Mouse (Mus musculus) large intestine, adult 2 months (tissue): ENCODE data around the gene Slc22a23. TPM values are rescaled to one million over a fixed set of nuclear protein-coding genes. Genes with fewer than 3 reads are reported as not detected.
"Not testable (repeated sequence)": the region's sequence is repeated elsewhere in the genome, so short reads cannot be mapped to it uniquely, and the experiment has no call there.

ENCODE experiments used
- DNase-seq: peaks from one replicate; pipeline ENCODE4 v3.0.0-alpha.2; 2012; ENCODE audit warnings: low read depth, low spot score
- WGBS: fragments of 180-500 bp; shearing (Covaris S2); methylation state at CpG from one replicate; pipeline ENCODE4 v1.1.7; 2018; 5-methylcytosine and 5-hydroxymethylcytosine counted together
- polyA plus RNA-seq: library from polyadenylated mRNA; depleted of rRNA; stranded (reverse); fragments of >200 nt; gene quantifications from 2 replicates; pipeline ENCODE4 v1.2.3, GENCODE M21; 2012; rRNA removed

Slc22a23 gene
- polyA plus RNA-seq, result 19.5 and 41.2 TPM in 2 replicates

DNA sequence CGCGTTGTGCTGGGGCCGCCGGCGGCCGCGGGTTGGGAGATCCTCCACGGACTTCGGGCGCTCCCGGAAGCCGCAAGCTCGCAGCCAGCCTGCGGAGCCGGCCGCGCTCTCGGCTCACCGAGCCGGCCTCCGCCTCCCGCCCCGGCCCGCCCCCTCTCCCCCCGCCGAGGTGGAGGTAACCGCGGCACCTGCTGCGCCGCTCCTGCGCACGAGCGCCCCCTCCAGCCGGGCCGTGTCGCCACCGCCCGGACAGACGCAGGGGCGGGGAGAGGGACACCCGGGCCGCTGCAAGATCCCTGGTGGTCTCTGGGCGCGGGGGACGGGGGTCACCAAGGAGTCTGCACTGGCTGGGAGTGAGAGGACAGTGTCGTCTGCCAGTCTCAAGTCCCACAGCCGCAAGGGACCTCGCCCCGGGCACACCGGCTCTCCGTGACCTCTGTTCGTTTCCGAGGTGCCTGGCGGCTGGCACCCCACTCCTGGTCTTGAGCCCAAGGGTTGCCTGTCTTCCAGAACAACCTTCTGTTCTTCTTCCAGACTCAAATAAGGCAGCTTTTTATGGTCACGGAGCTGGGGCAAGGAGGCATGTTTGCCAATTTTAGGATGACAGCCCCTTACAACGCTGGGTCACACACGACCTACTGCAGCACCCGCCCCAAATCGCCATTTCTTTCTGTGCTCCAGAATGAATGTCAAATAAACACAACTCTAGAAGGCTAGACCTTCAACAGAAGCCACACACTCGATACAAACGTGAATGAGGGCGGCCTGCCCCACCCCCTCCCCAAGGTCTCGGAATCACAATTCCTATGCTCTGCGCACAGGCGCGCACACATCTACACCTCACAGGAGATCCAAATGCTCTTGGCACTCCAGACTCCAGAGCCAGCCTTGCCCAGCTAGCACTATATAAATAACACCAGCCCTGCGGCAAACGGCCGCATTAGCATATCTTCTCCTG is at the start of gene Slc22a23:
Slc22a23 (minus strand) TSS at position 55 of the 958 bp plus-strand sequence.
- WGBS, result 5% methylated on average over 69 of the region's 69 CpGs
- no peak for DNase-seq

DNA sequence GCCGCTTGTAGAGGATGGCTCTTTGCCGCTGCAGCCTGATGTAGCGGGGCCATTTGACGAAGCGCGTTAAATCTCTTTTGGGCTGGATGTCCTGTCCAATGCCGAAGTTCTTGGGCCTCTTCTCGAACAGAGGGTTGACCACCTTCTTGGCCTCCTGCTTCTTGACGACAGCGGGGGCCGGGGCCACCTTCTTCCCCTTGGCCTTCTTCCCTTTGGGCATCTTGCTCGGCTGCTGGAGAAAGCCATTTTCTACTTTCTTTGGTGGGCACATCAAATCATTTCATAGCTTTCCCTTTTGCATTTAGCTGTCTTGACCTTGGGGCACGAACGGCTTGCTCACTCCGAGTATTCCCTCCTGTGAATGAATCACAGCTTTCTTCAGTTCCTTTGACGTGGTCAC is 49.3 kb upstream of the Slc22a23 start:
- WGBS, result 87% methylated on average over 16 of the region's 16 CpGs
- not testable (repeated sequence) for DNase-seq

DNA sequence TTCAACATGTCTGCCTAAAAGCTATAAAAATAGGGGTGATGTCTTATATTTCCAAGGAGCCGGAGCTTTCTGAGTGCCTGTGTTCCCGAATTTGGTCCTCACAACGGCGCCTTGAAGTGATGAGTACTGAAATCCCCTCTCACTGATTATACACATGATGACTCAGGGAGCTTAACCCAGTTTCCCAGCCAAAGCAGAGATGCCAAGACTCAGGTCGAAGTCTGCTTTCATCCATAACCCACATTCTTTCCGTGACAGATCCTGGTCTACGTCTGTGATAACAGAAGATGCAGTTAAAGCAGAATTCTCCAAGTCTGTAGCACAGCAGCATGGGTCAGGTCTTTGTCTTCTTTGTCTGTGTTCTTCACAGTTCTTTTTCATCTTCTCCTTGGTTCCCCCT is 47.4 kb upstream of the Slc22a23 start:
- 63% methylated on average over 7 of the region's 7 CpGs for WGBS
- DNase-seq, result no peak

DNA sequence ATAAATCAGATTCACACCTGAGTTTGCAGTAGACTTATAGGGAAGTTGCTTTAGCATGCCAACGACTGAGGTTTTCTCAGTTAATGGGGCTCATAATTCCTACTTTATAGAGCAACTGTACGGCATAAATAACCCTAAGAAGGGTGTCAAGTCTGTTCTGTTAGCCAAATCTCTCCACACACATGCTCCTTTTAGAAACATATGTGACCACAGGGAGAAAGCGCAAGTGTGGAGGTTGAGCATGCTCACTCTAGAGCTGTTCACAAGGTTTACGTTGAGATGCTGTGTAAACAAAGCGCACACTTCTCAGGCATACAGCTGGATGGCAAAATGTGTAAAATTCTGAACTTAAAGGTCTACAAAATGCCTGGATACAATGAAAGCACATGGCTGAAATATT is 43.2 kb upstream of the Slc22a23 start:
- DNase-seq, result no peak
- 64% methylated on average over 5 of the region's 5 CpGs for WGBS

DNA sequence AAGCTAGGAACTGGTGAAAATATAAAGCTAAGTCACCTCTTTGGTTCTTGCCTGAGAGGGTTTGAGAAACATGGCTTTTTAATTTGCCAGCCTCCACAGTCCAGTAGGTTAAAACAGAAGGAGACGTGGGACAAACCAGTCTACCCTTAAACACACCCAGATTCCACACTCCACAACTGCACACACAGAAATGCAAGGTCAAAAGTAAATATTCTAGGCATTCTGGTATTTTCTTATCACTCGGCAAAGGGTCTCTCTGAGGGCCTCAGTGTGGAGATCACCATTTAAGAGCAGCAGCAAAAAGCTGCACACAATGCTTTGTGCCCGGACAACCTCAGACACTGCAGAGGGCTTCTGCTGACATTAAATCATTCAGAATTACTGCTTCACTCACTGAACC is 38.4 kb upstream of the Slc22a23 start:
- WGBS, result 76% methylated on average over 3 of the region's 3 CpGs

DNA sequence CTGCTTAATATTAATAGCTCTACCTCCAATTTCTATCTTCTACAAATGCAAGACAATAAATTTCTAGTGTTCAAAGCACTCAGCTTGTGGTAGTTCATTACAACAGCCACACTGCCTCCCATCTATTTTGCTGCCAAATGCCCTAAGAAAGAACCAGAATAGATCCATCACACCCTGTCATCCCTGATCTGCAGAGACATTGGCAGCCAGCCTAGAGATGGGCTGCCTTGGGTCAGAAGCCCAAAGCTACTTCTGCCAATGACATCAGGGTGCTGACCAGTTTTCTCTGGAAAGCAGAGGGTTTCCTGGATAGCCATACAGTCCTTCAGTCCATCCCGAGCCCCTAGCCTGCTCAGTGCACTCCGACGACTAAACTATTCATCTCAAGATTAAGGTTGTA is 33.9 kb upstream of the Slc22a23 start:
- WGBS, result 87% methylated on average over 3 of the region's 3 CpGs
- no peak for DNase-seq

More for the DNA sequence above, 38.4 kb upstream of the Slc22a23 start:
- DNase-seq, result no peak

DNA sequence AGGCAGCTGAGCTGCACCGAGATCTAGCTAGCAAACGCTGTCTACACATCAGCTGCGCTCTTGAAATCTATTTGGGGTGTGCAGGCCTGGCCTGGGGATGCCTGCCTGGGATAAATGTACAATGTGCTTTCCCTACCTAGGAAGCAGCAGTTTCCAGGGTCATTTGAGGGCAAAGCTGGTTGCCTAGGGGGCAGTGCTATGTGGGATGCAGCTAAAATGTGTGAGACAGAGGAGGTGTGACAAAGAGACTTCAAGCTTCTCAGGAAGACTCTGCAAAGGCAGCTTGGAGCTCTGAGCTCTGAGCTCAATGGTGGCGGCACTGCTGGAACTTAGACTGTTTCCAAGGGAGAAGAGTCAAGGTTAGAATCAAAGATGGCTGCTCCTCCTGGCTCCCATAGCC is 30.2 kb upstream of the Slc22a23 start:
- 85% methylated on average over 4 of the region's 4 CpGs for WGBS
- no peak for DNase-seq

DNA sequence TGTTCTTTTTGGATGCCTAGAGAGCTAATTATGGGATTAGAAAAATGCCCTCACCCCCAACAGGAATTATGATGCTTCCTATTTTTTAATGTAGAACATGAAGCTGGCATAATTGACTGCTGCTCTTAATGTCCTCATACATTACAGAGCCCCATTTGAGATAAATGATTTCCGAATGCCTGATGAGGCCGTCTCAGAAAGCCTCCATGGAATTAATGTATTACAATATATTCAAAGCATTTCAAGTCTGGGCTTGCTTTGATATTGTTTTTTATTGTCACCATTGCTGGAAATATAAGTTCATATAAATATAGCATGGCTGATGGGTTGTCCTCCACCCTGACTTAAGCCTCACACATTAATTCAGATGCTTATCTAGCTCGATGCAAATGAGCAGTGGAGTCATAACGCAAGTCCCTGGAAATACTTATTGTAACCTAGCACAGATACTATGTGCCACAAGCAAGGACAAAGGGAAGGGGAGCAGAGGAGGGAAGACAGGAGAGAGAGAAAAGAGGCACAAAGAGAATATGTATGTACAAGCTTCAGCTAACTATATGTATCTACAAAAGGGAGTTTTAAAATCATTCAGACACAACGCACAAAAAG is 28.0 kb upstream of the Slc22a23 start:
- WGBS, result 93% methylated on average over 5 of the region's 5 CpGs
- no peak for DNase-seq

DNA sequence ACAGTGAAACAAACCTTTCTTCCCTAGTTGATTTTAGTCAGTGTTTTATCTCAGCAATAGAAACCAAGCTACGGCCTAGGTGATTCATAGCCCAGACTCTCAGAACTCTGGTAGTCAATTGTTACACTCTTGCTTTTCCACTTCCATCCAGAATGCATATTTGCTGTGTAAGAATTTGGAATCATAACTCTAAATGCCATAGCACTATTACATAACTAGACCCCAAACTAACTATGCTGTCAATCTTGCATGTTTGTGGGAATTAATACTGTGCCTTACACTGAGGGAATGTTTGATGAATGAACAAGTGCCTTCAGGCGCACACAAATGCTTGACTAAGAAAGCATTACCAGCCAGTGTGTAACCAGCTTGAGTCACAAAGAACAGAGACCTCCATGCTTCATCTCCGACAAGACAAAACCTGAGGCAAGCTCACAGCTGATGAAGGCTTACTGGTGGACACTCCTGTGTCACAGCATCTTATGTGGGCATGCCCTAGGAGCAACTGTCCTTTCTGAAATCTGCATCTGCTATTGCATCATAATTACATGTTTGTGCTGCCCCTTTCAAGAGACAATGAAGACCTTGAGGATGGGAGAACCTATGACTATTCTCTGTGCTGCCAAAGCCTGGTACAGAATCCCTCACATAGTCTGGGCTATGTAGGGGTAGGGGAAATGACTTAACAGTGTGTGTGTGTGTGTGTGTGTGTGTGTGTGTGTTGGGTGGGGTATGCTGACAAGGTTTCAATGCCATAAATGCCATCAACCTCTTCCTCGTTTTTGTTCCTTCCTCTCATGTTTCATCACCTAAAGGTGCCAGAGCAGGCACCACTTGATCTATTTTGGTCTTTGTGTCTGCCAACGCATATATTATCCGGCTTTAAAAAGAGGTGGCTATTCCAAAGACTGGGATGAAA is 27.2 kb upstream of the Slc22a23 start:
- 77% methylated on average over 6 of the region's 6 CpGs for WGBS
- no peak for DNase-seq

DNA sequence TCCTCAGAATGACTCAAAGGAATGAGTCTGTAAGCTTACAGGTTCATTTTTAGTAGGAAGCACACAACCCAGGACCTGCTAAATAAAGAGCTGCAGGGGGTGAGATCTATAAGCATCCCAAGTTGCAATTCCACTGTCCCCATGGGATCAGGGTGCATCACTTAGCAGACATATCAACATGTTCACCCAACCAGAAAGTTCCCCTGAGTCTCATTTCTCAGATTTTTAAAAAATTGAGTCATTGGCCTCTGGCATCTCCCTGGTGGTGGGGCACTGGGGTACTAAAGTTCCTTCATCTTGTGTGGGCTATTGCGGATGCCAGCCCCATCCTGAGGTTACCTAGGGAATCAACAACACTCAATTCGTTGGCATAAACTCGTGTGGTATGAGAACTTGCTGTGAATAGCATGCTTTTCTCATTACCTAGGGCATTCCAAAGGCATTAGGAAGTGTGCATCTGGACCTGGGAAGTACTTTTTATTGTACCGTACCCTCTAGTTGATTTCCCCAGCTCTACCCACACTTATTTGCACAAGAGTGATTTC is 25.4 kb upstream of the Slc22a23 start:
- no peak for DNase-seq
- WGBS, result 75% methylated on average over 4 of the region's 4 CpGs

DNA sequence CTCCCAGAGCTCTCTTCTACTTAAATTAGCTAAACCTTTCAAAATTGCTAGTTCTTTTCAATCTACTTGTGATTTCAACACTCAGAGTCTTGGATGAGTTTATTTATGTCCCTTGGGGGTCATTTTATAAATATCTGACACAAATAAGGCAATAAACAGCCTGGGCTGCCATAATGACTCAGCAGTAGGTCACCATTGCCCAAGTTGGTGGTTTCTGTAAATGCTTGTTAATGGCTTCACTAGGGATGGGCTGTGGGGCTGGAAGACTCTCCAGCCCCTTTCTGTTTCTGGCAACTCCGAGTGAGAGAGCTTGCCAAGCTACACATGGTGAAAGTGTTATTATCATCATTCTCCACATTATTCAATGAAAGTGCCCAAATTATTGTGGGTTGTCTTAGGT is 20.2 kb upstream of the Slc22a23 start:
- 67% methylated on average over 1 of the region's 1 CpGs for WGBS
- DNase-seq, result no peak

DNA sequence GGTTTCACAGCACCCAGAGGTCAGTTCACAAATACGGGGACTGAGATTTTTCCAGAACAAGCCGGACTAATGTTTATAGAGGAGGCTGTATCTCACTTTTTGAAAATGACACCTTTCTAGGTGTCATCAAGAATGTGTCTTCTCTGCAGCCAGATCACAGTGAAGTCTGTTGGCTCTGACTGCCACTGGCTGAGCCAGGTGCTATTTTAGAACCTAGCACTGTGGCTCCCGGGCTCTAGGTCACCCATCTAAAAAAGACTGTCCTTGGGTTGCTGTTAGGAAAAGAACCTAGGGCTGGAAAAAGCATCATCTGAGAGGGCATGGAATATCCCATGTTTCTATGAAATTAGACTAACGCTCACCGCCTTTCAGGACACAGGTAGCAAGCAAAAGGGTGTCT is 10.7 kb upstream of the Slc22a23 start:
- WGBS, result 91% methylated on average over 5 of the region's 5 CpGs
- no peak for DNase-seq

DNA sequence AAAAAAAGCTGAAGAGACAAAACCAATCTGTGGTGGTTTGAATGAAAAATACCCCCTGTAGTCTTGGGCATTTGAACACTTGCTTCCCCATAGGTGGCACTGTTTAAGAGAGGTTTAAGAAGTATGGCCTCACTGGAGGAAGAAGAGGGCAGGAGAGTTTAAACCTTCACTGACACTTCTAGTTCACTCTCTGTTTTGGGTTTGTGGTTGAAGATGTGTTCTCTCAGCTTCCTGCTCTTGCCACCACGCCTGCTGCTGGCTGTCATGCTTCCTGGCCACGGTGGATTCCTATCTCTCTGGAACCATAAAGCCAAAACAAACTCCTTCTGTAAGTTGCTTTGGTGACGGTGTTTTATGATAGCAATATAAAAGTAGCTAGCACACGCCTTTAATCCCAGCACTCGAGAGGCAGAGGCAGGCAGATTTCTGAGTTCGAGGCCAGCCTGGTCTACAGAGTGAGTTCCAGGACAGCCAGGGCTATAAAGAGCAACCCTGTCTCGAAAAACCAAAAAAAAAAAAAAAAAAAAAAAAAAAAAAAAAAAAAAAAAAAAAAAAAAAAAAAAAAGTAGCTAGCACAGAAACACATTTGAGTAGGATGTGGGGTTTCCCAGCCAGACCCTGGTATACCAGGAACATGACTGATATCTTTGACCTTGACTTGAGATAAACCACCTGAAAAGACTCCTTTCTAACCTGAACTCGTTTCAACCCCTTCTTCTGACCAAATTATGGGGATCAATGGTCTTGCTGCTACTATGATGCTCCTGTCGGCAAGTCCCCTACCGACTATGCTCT is 10.0 kb upstream of the Slc22a23 start:
- DNase-seq, result no peak
- 57% methylated on average over 10 of the region's 10 CpGs for WGBS

DNA sequence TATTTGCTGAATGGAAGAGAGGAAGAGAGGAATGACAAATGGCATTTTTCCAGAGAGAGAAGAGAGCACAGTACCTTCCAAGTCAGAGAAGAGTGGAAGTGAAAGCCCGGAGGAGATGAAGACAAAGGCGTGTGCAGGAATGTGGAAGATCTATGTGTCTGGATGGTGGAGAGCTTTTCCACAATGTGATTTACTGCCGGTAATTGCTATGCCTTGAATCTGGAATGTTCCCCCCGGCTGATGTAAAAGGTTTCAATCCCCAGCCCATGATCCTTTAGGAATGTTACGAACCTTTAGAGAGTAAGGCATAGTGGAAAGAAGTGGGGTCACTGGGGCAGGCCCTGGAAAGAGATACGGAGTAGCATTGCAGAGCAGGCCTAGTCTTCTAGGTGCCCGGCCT is 8.3 kb upstream of the Slc22a23 start:
- no peak for DNase-seq
- 85% methylated on average over 7 of the region's 7 CpGs for WGBS

DNA sequence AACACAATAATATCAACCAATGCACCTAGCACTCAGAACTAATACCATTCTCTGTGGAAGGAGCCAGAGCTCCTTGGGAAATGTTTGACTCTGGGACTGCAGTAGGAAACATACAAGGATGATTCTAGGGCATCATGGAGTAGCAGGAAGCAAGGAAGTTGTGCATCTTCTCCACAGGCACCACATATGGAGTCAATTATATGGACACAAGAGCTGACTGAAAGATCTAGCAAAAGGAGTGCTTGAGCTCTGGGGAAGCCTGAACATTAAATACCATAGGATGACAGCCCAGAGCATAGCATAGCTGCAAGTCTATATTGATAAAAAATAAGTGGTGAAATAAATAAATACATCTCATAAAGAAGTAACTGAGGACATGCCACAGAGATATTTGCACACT is 6.5 kb upstream of the Slc22a23 start:
- DNase-seq, result no peak

DNA sequence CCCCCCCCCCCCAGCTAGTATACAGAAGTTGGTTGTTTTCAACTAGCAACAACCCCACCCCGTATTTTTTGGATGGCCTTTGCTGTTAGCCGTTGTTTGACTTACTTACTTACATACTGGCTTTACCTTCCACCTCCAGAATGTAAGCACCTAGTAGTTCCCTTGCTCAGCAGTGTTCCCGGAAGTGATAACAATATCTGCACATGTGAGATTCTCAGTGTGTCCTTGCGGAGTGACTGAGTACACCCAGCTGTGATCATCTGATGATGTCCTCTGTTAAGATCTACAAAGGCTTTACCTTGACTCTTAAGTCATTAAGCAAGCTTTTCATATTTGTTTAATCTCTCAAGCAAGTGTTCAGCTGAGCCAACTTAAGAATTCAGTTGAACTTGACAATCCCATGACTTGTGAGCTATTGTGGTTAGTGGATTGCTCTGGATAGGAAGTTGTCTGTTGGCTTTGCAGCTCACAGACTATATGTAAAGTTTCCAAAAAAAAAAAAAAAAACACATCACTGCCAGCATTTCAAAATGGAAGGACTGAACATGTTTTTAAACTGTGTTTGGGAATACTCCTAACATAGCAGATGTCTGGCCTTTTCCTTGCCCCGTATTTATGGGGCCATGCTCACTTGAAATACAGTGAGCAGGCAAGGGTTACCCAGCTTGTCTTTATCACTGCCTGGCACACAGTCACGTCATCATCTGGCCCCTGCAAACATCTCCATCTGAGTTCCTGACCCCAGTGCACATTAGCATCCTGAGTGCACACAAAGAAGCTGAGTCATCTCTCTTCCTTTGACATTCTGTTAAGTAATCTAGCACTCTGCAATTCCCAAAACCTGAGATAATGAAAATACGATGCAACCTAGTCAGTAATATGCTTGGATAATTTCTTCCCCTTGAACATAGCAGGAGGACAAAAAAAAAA is 3.2 kb upstream of the Slc22a23 start:
- no peak for DNase-seq
- WGBS, result 62% methylated on average over 7 of the region's 7 CpGs

DNA sequence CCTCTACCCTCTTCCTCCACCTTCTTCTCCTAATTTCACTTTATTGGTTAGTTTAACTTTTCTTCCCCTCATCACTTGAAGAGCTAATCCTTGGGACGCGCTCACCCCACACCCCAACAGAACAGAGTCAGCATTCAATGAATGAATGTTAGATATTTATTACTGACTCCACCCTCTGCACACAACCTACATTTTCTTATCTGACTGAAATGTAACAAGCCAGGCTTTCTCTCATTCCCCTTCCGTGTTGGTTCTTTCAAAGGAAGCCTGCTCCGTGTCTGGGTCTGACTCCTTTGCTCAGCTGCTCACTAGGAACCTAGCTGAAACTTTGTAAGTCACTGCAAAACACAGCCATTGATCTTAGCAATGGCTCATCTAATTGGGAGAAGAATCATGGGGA is 1.8 kb upstream of the Slc22a23 start:
- no peak for DNase-seq
- 27% methylated on average over 4 of the region's 4 CpGs for WGBS

DNA sequence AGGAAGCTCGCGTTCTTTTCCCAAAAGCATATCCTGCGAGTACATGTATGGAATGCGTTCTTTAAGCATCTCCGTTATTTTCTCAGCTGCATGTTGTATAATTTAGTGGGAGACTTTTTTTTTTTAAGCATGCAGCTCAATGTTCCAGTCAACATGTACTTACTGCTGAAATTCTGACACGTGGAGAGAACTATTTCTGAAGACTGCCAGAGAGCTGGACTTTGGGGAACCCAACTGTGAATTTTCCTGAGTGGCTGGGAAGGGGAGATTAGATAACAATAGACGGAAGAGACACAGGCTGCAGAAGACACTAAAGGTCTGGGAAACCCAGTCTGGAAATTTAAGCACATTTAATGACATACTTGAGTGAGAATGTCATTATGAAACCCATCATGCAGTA is 1.3 kb upstream of the Slc22a23 start:
- DNase-seq, result no peak
- WGBS, result 44% methylated on average over 7 of the region's 7 CpGs
